Mouse (Mus musculus): ENCODE measurements around the gene Cog4. TPM values are rescaled to one million over a fixed set of nuclear protein-coding genes. Genes with fewer than 3 reads are reported as not detected.

Gene Cog4
- 10 to 100 TPM; 60.8 to 65.7 TPM for total RNA-seq (2021)
- long read RNA-seq, experiment 1, transcript Cog4-201 (19 exons, 2,737 nt): major isoform, 53 of 69 reads
- long read RNA-seq, experiment 1, partial matches to known transcripts: 6 of 69 reads
- long read RNA-seq, experiment 1, other reads (novel, unspliced or antisense): 8 of 69 reads
- long read RNA-seq, experiment 2, transcript Cog4-201 (19 exons, 2,737 nt): major isoform, 48 of 60 reads
- long read RNA-seq, experiment 2, partial matches to known transcripts: 2 of 60 reads
- long read RNA-seq, experiment 2, other reads (novel, unspliced or antisense): 10 of 60 reads

GRCm38 (mm10) chr8:110846405-110847170, at the start of gene Cog4, which contains the start of gene Sf3b3:
Gene Cog4, plus strand, starts transcription at chr8:110846600.
Gene Sf3b3, minus strand, starts transcription at chr8:110846787.
- DNase-seq (ENCODE audit: low spot score in 2 of 2): peak; percentile 88 to 90

DNA sequence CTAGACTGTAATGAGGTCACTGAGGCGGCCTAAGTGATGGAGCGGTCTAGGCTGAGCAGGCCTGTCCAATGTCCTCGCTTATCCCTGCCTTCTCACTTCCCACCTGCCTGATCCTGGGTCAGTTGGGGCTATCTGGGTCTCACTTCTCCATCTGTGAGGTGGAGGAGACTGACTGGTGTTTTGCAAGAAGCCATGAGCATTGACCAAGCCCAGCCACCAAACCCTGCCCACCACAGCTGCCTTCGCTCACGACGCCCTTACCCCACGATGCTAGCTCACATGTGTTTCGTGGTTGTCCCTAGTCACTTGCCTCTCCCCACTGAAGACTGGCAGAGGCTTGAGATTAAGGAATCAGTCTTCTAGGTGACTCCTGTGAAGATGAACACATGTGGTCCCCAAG, 49.3 kb upstream of the Cog4 start:
- DNase-seq (ENCODE audit: low spot score in 2 of 2): no peak

DNA sequence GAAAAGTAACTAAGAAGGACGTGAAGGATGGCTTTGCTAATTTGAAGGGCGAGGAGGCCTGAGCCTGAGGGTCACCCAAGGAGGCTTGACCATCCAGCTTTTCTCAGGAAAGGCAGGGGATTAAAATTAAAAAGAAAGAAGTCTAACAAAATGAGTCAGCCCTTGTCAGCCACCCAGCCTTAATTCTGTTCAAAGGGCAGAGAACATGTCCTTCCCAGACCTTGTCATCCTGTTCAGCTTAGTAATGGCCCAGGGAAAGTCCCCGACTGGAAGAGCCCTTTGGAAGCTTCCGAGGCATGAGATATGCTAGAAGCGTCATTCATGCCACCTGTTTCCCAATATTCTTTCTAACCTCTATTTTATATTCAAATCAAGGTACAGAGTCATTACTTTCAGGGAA, 43.4 kb upstream of the Cog4 start:
- no peak for DNase-seq (ENCODE audit: low spot score in 2 of 2)

DNA sequence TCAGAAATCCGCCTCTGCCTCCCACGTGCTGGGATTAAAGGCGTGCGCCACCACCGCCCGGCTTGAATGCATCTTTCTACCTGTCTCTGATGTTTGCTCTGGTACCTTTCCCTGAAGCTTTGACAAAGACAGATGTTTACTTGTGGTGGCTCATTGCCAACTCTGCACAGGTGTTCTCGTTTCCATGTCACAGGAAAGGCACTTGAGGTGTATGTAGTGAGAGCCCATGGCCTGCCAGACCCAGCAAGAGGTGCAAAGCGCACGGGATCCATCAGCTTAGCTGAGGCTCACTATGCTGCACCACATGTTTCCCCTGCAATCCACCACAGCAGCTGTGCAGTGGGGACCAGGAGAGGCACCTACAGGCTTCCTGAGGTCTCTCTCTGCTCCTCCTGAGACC, 42.5 kb upstream of the Cog4 start:
- DNase-seq (ENCODE audit: low spot score in 2 of 2): no peak

DNA sequence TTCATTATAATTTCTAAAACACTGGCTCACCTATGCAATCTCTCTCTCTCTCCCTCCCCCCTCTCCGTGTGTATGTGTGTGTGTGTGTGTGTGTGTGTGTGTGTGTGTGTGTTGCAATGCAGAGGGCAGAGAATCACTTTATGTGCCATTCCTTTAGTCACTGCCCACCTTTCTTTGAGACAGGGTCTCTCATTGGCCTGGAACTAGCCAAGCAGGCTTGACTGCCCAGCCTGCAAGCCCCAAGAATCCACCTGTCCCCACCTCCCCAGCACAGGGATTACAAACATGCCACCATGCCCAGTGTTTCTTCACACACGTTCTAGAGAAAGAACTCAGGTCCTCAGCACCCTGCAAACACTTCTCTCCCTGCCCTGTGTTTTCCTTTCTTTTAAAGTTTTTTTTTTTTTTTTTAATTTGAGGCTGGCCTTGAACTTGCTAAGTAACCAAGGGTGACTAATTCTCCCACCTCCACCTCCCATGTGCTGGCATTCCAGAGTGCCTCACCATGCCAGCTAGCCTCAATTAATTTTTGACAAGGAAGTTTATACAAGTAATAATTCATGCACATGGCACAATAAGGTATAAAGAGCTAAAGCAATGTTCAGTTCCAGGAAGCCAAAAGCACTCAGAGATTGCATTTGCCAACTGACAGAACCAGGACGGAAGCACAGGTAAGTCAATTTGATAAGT, 41.4 kb upstream of the Cog4 start:
- DNase-seq (ENCODE audit: low spot score in 2 of 2): no peak

DNA sequence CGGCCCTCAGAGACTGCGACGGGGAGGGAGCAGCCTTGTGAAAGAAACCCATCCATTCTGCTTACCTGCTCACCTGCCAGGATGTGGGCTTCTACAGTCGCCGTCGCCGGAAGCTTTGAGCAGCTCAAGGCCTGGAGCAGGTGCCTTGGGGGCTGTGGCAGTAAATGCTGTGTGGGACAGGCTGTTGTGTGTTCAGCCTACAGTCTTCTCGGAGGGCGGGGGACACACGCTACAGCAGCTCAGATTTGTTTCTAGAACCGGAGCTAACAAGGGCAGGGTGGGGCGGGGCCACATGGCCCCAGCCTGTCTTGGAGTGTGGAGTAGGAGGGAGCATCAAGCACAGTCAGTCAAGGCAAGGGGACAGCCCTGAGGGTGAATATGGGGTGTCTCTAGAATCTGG, 40.7 kb upstream of the Cog4 start, which contains the start of gene Il34:
TSS of gene Il34 (minus strand) at position 256 of the 400 bp plus-strand sequence.
- no peak for DNase-seq (ENCODE audit: low spot score in 2 of 2)

DNA sequence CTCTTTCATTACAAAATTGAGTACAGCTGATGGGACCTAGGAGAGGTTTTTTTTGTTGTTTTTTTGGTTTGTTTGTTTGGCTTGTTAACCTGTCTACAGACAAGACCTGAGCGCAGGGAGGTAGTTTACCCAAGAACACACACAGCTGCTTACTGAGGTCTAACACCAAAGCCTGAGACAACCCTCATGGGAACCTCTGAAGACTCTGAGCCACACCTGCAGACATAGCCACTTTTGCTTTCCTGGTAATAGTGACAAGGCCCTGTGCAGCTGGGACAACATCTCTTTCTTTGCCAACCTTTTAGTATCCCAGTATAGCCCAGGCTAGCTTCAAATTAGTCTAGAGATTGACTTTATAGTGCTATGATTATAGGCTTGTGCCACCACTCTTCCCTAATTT, 40.3 kb upstream of the Cog4 start:
- no peak for DNase-seq (ENCODE audit: low spot score in 2 of 2)

GRCm38 (mm10) chr8:110808495-110809472, 37.6 kb upstream of the Cog4 start:
- DNase-seq (ENCODE audit: low spot score in 2 of 2): peak in 1 of 2 experiments; percentile 34

- no peak for DNase-seq (ENCODE audit: low spot score in 2 of 2)
Measured at GRCm38 (mm10) chr8:110809831-110810230, 36.6 kb upstream of the Cog4 start.

DNA sequence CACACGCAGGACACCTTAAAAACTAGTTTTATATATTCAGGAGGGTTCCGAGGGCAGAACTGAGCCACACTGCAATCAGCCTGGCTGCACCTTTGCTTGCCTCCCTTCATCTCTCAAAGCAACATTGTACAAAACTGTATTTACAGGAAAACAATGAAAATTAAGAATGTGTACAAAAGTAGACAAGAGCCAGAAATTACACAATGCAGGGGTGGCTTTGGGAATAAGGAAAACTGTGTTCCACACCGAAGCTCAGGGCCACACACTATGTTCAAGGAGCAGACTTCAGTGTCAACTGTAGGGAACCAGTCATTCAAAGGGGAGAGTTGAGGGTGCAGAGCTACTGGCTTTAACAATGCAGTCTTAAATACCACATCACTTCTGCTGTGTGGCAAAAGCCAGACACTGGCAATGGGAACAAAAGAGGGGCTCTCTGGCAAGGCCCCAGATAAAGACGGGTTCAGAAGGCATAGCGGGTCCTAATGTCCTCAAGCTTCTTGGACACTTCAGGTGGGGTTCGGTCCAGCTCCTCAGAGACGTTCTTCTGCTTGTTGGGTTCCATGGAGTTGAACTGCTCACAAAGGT, 35.8 kb upstream of the Cog4 start:
- no peak for DNase-seq (ENCODE audit: low spot score in 2 of 2)

GRCm38 (mm10) chr8:110811116-110811515, 35.3 kb upstream of the Cog4 start:
- no peak for DNase-seq (ENCODE audit: low spot score in 2 of 2)

DNA sequence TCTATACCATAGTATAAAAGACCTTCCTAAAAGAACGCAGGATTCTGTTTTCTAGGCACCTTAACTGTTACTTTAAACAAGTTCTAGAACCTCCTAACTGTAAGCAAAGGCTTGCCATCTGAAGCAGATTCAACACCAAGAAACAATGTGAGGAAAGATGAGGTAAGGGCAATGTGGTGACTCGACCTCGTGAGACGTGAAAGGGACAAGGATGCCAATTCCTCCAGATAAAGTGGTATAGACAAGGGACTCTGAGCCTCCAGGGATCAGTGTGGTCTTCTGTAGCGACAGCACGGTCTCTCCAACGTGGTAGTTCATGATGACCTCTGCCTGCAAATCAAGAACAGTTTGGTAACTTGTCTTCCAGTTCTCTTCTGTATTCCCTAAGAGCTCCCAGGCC, 34.6 kb upstream of the Cog4 start:
- no peak for DNase-seq (ENCODE audit: low spot score in 2 of 2)

GRCm38 (mm10) chr8:110812349-110813080, 33.9 kb upstream of the Cog4 start:
- DNase-seq (ENCODE audit: low spot score in 2 of 2): no peak

DNA sequence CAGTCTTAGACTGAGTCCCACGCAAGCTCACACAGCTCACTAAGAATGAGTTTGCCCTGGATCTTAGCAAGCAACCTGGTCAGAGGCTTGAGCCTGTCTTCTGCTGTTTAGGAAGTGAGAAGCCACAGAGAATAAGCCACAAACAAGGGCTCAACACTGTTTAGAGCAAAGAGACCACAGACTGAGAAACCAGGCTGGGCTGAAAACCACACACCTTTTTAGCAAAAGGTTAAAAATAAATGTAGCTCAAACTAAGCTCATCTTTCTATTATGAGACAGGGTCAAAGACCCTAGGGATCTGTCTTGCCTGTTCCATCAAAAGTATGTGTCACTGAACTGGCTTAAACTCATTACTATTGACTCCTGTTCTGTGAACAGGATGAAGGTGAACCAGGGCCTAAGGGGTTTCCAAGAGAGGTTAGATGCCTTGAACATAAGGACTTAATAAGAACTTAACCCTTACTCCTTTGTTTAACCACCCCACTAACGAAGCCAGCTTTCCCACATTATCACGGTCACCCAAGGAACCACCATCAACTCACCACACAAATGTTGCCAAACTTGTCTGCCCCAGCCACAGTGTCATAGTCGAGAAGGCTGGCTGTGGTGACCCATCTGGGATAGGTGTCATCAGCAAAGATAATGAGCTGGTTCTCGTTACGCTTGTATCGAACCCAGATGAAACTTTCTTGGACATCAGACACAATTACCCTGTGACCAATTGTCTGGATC, 33.2 kb upstream of the Cog4 start:
- DNase-seq (ENCODE audit: low spot score in 2 of 2): no peak

DNA sequence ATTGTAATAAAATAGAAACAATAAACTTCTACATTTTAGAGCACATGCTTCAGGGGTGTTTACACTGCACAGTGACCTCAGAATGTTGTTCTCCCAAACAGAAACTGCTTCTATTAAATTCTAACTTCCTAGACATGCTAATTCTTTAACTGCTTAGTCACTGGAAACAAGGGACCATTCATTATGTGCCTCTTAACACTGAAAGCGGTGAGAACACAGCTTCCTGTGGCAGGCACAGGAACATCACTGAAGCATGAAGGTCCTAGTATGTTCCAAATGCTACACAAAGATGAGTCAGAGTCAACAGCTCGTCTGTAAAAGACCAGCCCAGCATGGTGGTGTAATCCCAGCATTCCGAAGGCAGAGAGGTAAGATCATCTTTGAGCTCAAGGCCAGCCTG, 31.1 kb upstream of the Cog4 start:
- no peak for DNase-seq (ENCODE audit: low spot score in 2 of 2)

- no peak for DNase-seq (ENCODE audit: low spot score in 2 of 2)
Measured at GRCm38 (mm10) chr8:110816990-110817389, 29.4 kb upstream of the Cog4 start.

- DNase-seq (ENCODE audit: low spot score in 2 of 2): no peak
Measured at GRCm38 (mm10) chr8:110818593-110818992, 27.8 kb upstream of the Cog4 start.

DNA sequence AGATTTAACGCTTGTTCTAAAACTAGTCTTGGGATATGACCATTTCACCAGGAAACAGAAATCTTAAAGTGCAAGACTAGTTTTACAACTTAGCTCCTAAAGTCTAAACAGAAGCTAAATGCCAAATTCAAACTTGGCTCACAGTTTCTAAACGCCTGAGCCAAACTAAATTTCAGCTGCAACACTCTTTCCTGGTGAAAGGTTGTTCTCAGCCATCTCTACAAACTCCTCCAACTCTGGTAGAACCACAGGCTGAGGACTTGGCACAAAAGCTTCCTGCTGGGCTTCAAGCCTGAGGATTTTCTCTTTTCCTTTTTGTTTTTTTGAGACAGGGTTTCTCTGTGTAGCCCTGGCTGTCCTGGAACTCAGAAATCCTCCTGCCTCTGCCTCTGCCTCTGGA, 26.1 kb upstream of the Cog4 start:
- DNase-seq (ENCODE audit: low spot score in 2 of 2): no peak

GRCm38 (mm10) chr8:110821960-110822359, 24.4 kb upstream of the Cog4 start:
- no peak for DNase-seq (ENCODE audit: low spot score in 2 of 2)

All from layer of hippocampus, postnatal 14 days (tissue).